8 mouse cellular contexts compared by ENCODE assay signal in genomic region chr4:135920304-135921241, GRCm38 (mm10). TPM values are rescaled to one million over a fixed set of nuclear protein-coding genes. Genes with fewer than 3 reads are reported as not detected.
A peak's percentile ranks its signal among the peaks of the same experiment; 100 is the strongest.
DNase-seq lines count a peak whose midpoint lies in the region; ATAC-seq and TF ChIP-seq lines count a peak whose summit lies in the region.

Fuca1 (plus strand) TSS chr4:135920735.

- no peaks in the 10 kb centered on the region; the same call in 1 of the 2 replicates for H3K9me3 ChIP-seq in erythroblast, embryonic 14.5 days (ENCODE audit: control insufficient read depth, low read length)
- H3K9me3 ChIP-seq in heart, embryonic 11.5 days (replicated peaks; ENCODE audit: control insufficient read depth, low read length), result no peaks in the 10 kb centered on the region
- no peaks in the 10 kb centered on the region for H3K9me3 ChIP-seq in kidney, embryonic 16.5 days (ENCODE audit: low read length)

- TF ChIP-seq POLR2A in brain, embryonic 14.5 days (IDR thresholded peaks at IDR 0.05; ENCODE audit: borderline replicate concordance, extremely low read depth, insufficient read depth, insufficient read length, poor library complexity, severe bottlenecking), result peak; percentile 76; the same call in 1 of the 2 replicates
- peak; percentile 77 for TF ChIP-seq POLR2A in liver, adult 2 months (IDR thresholded peaks at IDR 0.05; ENCODE audit: extremely low read depth, insufficient read depth, low read length)
- peak; percentile 83 for TF ChIP-seq POLR2A in myocyte (IDR thresholded peaks at IDR 0.05; ENCODE audit: insufficient read length, low read depth)

- DNase-seq in brain, embryonic 14.5 days (ENCODE audit: low read depth), result peak; percentile 99
- DNase-seq in liver, adult 2 months (ENCODE audit: extremely low read depth, low read depth, low spot score), result peak; percentile 84
- peak; percentile 97 for DNase-seq in splenic B cell, adult 2 months (ENCODE audit: low read depth, low spot score)

- peak within 1 kb of the TSS; percentile 87 for H3K4me2 ChIP-seq in heart, embryonic 11.5 days
- H3K4me2 ChIP-seq in kidney, embryonic 16.5 days (replicated peaks; ENCODE audit: low read depth, low read length), result peak within 1 kb of the TSS; percentile 96
- H3K4me2 ChIP-seq in myocyte (ENCODE audit: low read depth), result peak within 1 kb of the TSS; percentile 98

- H3K9ac ChIP-seq in heart, embryonic 11.5 days (ENCODE audit: low read depth, low read length), result peak within 1 kb of the TSS; percentile 71
- H3K9ac ChIP-seq in kidney, embryonic 16.5 days (replicated peaks; ENCODE audit: low read length), result peak within 1 kb of the TSS; percentile 83
- peak within 1 kb of the TSS; percentile 89 for H3K9ac ChIP-seq in liver, adult 2 months (ENCODE audit: low read depth, low read length)

- H3K79me3 ChIP-seq in C2C12 (ENCODE audit: low read depth), result no peaks in the 10 kb centered on the region

- peaks cover 4% of the 10 kb centered on the region for H3K36me3 ChIP-seq in C2C12 (ENCODE audit: control insufficient read depth, insufficient read depth)
- peaks cover 31% of the 10 kb centered on the region for H3K36me3 ChIP-seq in erythroblast, embryonic 14.5 days (ENCODE audit: control insufficient read depth)
- no peaks in the 10 kb centered on the region for H3K36me3 ChIP-seq in heart, embryonic 11.5 days (ENCODE audit: control insufficient read depth, insufficient read depth, low read length)
- H3K36me3 ChIP-seq in kidney, embryonic 16.5 days (ENCODE audit: insufficient read depth, low read length), result peaks cover 9% of the 10 kb centered on the region
- H3K36me3 ChIP-seq in liver, adult 2 months (ENCODE audit: control insufficient read depth, insufficient read depth, low read length), result peaks cover 3% of the 10 kb centered on the region; the same call in 1 of the 2 replicates
- no peaks in the 10 kb centered on the region for H3K36me3 ChIP-seq in myocyte (ENCODE audit: control insufficient read depth, insufficient read depth)
- peaks cover 35% of the 10 kb centered on the region for H3K36me3 ChIP-seq in splenic B cell, adult 2 months (ENCODE audit: control insufficient read depth, insufficient read depth, low read length, poor library complexity, severe bottlenecking)

- no peaks in the 10 kb centered on the region for H3K79me2 ChIP-seq in C2C12 (ENCODE audit: control insufficient read depth, insufficient read depth)
- H3K79me2 ChIP-seq in liver, adult 2 months (ENCODE audit: control insufficient read depth, insufficient read depth, low read length), result no peaks in the 10 kb centered on the region
- no peaks in the 10 kb centered on the region for H3K79me2 ChIP-seq in myocyte (ENCODE audit: control insufficient read depth, insufficient read depth)

- TF ChIP-seq CTCF in C2C12 (IDR thresholded peaks at IDR 0.05; ENCODE audit: control insufficient read depth, insufficient read depth, insufficient read length), result peak; percentile 34
- TF ChIP-seq CTCF in brain, embryonic 14.5 days (IDR thresholded peaks at IDR 0.05; ENCODE audit: borderline replicate concordance, extremely low read depth, insufficient read depth, insufficient read length), result peak; percentile 81
- TF ChIP-seq CTCF in liver, adult 2 months (IDR thresholded peaks at IDR 0.05; ENCODE audit: low read depth, low read length), result peak; percentile 80

- peak within 1 kb of the TSS; percentile 62 for H3K27ac ChIP-seq in heart, embryonic 11.5 days (ENCODE audit: low read depth, low read length)
- H3K27ac ChIP-seq in kidney, embryonic 16.5 days (ENCODE audit: low read length), result peak within 1 kb of the TSS; percentile 84
- peak within 1 kb of the TSS; percentile 75 for H3K27ac ChIP-seq in liver, adult 2 months (replicated peaks; ENCODE audit: insufficient read depth, low read depth, low read length)

- WGBS in heart, embryonic 11.5 days (ENCODE audit: insufficient replicate concordance), result 2% methylated on average over 60 of the region's 60 CpGs
- 3% methylated on average over 60 of the region's 60 CpGs for WGBS in kidney, embryonic 16.5 days
- under 1% methylated on average over 60 of the region's 60 CpGs for WGBS in liver, adult 2 months

- H3ac ChIP-seq in C2C12 (ENCODE audit: control insufficient read depth, insufficient read length, low read depth) (peak within 1 kb of the TSS; percentile 90), myocyte (ENCODE audit: control insufficient read depth, insufficient read length) (peak within 1 kb of the TSS; percentile 26)

- H3K27me3 ChIP-seq in C2C12 (ENCODE audit: control insufficient read depth, insufficient read depth, insufficient read length) (peaks cover 17% of the 10 kb centered on the region), myocyte (ENCODE audit: control insufficient read depth, insufficient read depth, insufficient read length) (peaks cover 21% of the 10 kb centered on the region)
- H3K27me3 ChIP-seq in erythroblast, embryonic 14.5 days (ENCODE audit: control insufficient read depth), result no peaks in the 10 kb centered on the region
- 0 out of 2 replicates have a peak, but pooled peaks cover 3% of the 10 kb centered on the region for H3K27me3 ChIP-seq in heart, embryonic 11.5 days (ENCODE audit: control insufficient read depth, insufficient read depth, low read length)
- H3K27me3 ChIP-seq in kidney, embryonic 16.5 days (ENCODE audit: insufficient read depth, low read length), result no peaks in the 10 kb centered on the region
- no peaks in the 10 kb centered on the region for H3K27me3 ChIP-seq in liver, adult 2 months (ENCODE audit: control insufficient read depth, insufficient read depth, low read length)
- H3K27me3 ChIP-seq in splenic B cell, adult 2 months (ENCODE audit: control insufficient read depth, insufficient read depth, low read length, poor library complexity, severe bottlenecking), result no peaks in the 10 kb centered on the region

- peak; percentile 90 for ATAC-seq in heart, embryonic 11.5 days (replicated peaks; ENCODE audit: insufficient number of reproducible peaks, low FRiP score, low TSS enrichment)
- ATAC-seq in kidney, embryonic 16.5 days (ENCODE audit: low FRiP score, low TSS enrichment), result peak; percentile 96

- H3K4me1 ChIP-seq in erythroblast, embryonic 14.5 days (ENCODE audit: control insufficient read depth), result peaks cover 17% of the 10 kb centered on the region
- 0 out of 2 replicates have a peak, but pooled peaks cover 6% of the 10 kb centered on the region for H3K4me1 ChIP-seq in heart, embryonic 11.5 days (ENCODE audit: control insufficient read depth, insufficient read depth, low read length)
- peaks cover 5% of the 10 kb centered on the region for H3K4me1 ChIP-seq in kidney, embryonic 16.5 days (ENCODE audit: insufficient read depth, low read length)
- peaks cover 3% of the 10 kb centered on the region; the same call in 1 of the 2 replicates for H3K4me1 ChIP-seq in liver, adult 2 months (ENCODE audit: control insufficient read depth, insufficient read depth, low read length)

- H3K4me3 ChIP-seq in C2C12 (ENCODE audit: insufficient read depth, poor library complexity, severe bottlenecking), result peak within 1 kb of the TSS; percentile 80
- H3K4me3 ChIP-seq in erythroblast, embryonic 14.5 days (replicated peaks), result peak within 1 kb of the TSS; percentile 73
- H3K4me3 ChIP-seq in heart, embryonic 11.5 days (ENCODE audit: low read depth, low read length), result peak within 1 kb of the TSS; percentile 79
- H3K4me3 ChIP-seq in kidney, embryonic 16.5 days (ENCODE audit: low read length), result peak within 1 kb of the TSS; percentile 91
- H3K4me3 ChIP-seq in liver, adult 2 months (ENCODE audit: insufficient read depth, low read depth, low read length), result peak within 1 kb of the TSS; percentile 95
- H3K4me3 ChIP-seq in myocyte, result peak within 1 kb of the TSS; percentile 47

TF ChIP-seq in C2C12, 6 proteins besides CTCF, POLR2A, EP300 and RAD21:
- TF ChIP-seq CEBPB (IDR thresholded peaks at IDR 0.05; ENCODE audit: low read depth) (peak; percentile 70), USF1 (IDR thresholded peaks at IDR 0.05; ENCODE audit: low read depth) (no peak)
TF ChIP-seq in C2C12: peak in this region for 1.

TF ChIP-seq in myocyte, 11 proteins besides CTCF, POLR2A, EP300 and RAD21:
- TF ChIP-seq SRF (IDR thresholded peaks at IDR 0.05; ENCODE audit: control insufficient read depth, insufficient read length, low read depth) (peak; percentile 26), REST (IDR thresholded peaks at IDR 0.05; ENCODE audit: insufficient read depth, insufficient read length) (no peak), POLR2AphosphoS2 (IDR thresholded peaks at IDR 0.05; ENCODE audit: insufficient read length, low read depth) (peak; percentile 77), MYOD1 (IDR thresholded peaks at IDR 0.05; ENCODE audit: control insufficient read depth in 1 of 3, insufficient read length in 2 of 3, low read depth in 2 of 3) (no peak), MAX (IDR thresholded peaks at IDR 0.05; ENCODE audit: low read depth) (no peak), CEBPB (IDR thresholded peaks at IDR 0.05; ENCODE audit: insufficient read depth, poor library complexity, severe bottlenecking) (no peak), TCF3 (IDR thresholded peaks at IDR 0.05; ENCODE audit: insufficient read length, low read depth) (no peak), TCF12 (IDR thresholded peaks at IDR 0.05; ENCODE audit: insufficient read depth, poor library complexity, severe bottlenecking) (no peak), E2F4 (IDR thresholded peaks at IDR 0.05; ENCODE audit: insufficient read depth) (no peak), USF1 (IDR thresholded peaks at IDR 0.05; ENCODE audit: low read depth) (no peak), MYOG (IDR thresholded peaks at IDR 0.05; ENCODE audit: control insufficient read depth in 1 of 3, insufficient read depth in 1 of 3, insufficient read length in 2 of 3, low read depth in 2 of 3) (peak in 1 of 3 experiments; percentile 7)

RNA-seq across cellular contexts. Expression of gene Fuca1, which starts in this region (rescaled TPM):
- polyA plus RNA-seq in C2C12 (2012; fragmentation: generic; extraction: Trizol) (26.8 TPM), myocyte (2012; fragmentation: generic; extraction: Trizol) (29.8 TPM)
- 41.7 and 43.1 TPM in 2 replicates for polyA plus RNA-seq in brain, embryonic 14.5 days (2012; rRNA removed)
- 0.33 and 0.54 TPM in 2 replicates for polyA plus RNA-seq in erythroblast, embryonic 14.5 days (2012)
- 42.4 and 46.5 TPM in 2 replicates for polyA plus RNA-seq in heart, embryonic 11.5 days (2014; fragmentation: Nextera tagmentation; extraction: Ambion mirVana)
- polyA plus RNA-seq in kidney, embryonic 16.5 days (2015; fragmentation: Nextera tagmentation; extraction: Ambion mirVana), result 89.1 and 89.4 TPM in 2 replicates
- total RNA-seq in liver, adult 2 months (2014; rRNA removed), result 45.7 and 46.4 TPM in 2 replicates
- 54.9 and 58.7 TPM in 2 replicates for polyA plus RNA-seq in liver, adult 2 months (2012; rRNA removed)

Comparison
In these comparisons a context has a peak if more than half of its experiments do, and no peak if none do; other contexts are left out.
1. Peak in every context shown above with its lines: DNase-seq, ATAC-seq, H3K4me3 ChIP-seq and H3K27ac ChIP-seq.
2. RNA of gene Fuca1 (polyA plus RNA-seq): 89.1 to 89.4 TPM in kidney, embryonic 16.5 days, 54.9 to 58.7 TPM in liver, adult 2 months, 42.4 to 46.5 TPM in heart, embryonic 11.5 days, 41.7 to 43.1 TPM in brain, embryonic 14.5 days, 29.8 TPM in myocyte (single experiment) and 26.8 TPM in C2C12 (single experiment); 0.33 to 0.54 TPM in erythroblast, embryonic 14.5 days; every median in the first group is over 10 times any median in the second.